Mouse (Mus musculus) kidney, postnatal 14 days (tissue): ENCODE data around the gene Nipsnap2.
A peak's percentile ranks its signal among the peaks of the same experiment; 100 is the strongest.
"Not testable (repeated sequence)": the region's sequence is repeated elsewhere in the genome, so short reads cannot be mapped to it uniquely, and the experiment has no call there.

ENCODE experiments used
- DNase-seq: peaks from one replicate; pipeline ENCODE4 v3.0.0; 2022; ENCODE audit warnings: mixed read lengths

Gene Nipsnap2

GRCm38 (mm10) chr5:129724834-129725773 lies at the start of gene Nipsnap2:
Nipsnap2 (plus strand) TSS chr5:129725063.
- DNase-seq, result peak; percentile 96

- not testable (repeated sequence) for DNase-seq
Observed at GRCm38 (mm10) chr5:129685141-129685540, 39.7 kb upstream of the Nipsnap2 start.

GRCm38 (mm10) chr5:129687621-129688020 lies 37.2 kb upstream of the Nipsnap2 start:
- peak; percentile 11 for DNase-seq

- no peak for DNase-seq
Observed at GRCm38 (mm10) chr5:129690528-129690927, 34.3 kb upstream of the Nipsnap2 start.

GRCm38 (mm10) chr5:129700506-129700905 lies 24.4 kb upstream of the Nipsnap2 start:
- DNase-seq, result no peak

- DNase-seq, result no peak
Observed at GRCm38 (mm10) chr5:129701706-129702105, 23.2 kb upstream of the Nipsnap2 start.

- DNase-seq, result no peak
Observed at GRCm38 (mm10) chr5:129703368-129703767, 21.5 kb upstream of the Nipsnap2 start.

- DNase-seq, result no peak
Observed at GRCm38 (mm10) chr5:129708412-129708811, 16.5 kb upstream of the Nipsnap2 start, which contains the start of gene Sept14. Sept14 (minus strand) TSS chr5:129708512.

- peak; percentile 96 for DNase-seq
Observed at GRCm38 (mm10) chr5:129715326-129715861, 9.5 kb upstream of the Nipsnap2 start, which contains the start of gene Mrps17. Mrps17 (plus strand) TSS chr5:129715497.

GRCm38 (mm10) chr5:129717016-129717415 lies 7.8 kb upstream of the Nipsnap2 start:
- DNase-seq, result no peak

- no peak for DNase-seq
Observed at GRCm38 (mm10) chr5:129720176-129720575, 4.7 kb upstream of the Nipsnap2 start.

GRCm38 (mm10) chr5:129724268-129724667 lies 595 bp upstream of the Nipsnap2 start:
- no peak for DNase-seq

- peak; percentile 12 for DNase-seq
Observed at GRCm38 (mm10) chr5:129725774-129726392, 1.0 kb downstream of the Nipsnap2 start.

GRCm38 (mm10) chr5:129726784-129727183 lies 1.9 kb downstream of the Nipsnap2 start:
- no peak for DNase-seq

- DNase-seq, result peak; percentile 18
Observed at GRCm38 (mm10) chr5:129729286-129729685, 4.4 kb downstream of the Nipsnap2 start.

GRCm38 (mm10) chr5:129730344-129730743 lies 5.5 kb downstream of the Nipsnap2 start:
- DNase-seq, result peak; percentile 56

GRCm38 (mm10) chr5:129731021-129731420 lies 6.2 kb downstream of the Nipsnap2 start:
- DNase-seq, result no peak

- peak; percentile 50 for DNase-seq
Observed at GRCm38 (mm10) chr5:129740976-129741375, 16.1 kb downstream of the Nipsnap2 start.

GRCm38 (mm10) chr5:129742903-129743488 lies 18.1 kb downstream of the Nipsnap2 start:
- no peak for DNase-seq

GRCm38 (mm10) chr5:129744050-129744449 lies 19.2 kb downstream of the Nipsnap2 start:
- DNase-seq, result no peak

- no peak for DNase-seq
Observed at GRCm38 (mm10) chr5:129756886-129757285, 32.0 kb downstream of the Nipsnap2 start.

GRCm38 (mm10) chr5:129759929-129760480 lies 35.1 kb downstream of the Nipsnap2 start:
- peak; percentile 56 for DNase-seq
